Mouse (Mus musculus): Measurements from ENCODE around the gene Col5a3.

DNA sequence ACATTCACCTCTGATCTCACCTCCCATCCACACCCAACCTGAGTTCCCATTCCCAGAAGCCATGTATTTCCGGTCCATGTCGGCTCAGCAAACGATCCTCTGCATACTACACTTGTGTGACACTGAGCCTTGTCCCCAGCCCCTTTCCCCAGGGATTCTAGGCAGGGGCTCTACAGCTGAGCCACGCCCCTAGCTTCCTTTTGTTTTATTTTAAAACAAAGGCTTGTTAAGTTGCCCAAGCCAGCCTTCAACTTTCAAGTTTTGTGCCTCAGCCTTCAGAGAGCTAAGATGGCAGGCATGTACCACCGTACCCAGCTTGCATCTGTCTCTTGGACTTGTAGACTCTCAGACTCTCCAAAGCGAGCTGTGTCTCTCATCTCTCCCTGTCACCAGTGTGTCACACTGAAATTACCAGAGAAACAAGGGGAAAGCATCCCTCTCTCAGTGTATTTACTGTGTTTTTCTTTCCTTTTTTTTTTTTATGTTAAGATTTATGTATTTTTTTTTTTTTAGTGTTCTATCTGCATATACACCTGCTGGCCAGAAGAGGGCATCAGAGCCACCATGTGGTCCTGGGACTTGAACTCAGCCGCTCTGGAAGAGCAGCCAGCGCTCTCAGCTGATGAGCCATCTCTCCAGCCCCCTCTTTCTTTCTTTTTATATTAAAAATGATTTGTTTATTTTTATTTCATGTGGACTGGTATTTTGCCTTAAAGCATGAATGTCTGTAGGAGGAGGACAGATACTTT, 76.4 kb downstream of the Col5a3 start:
- peak; percentile 68 for TF ChIP-seq CTCF (IDR thresholded peaks at IDR 0.05; ENCODE audit: low read depth)
- TF ChIP-seq EP300 (optimal IDR thresholded peaks at IDR 0.05): no peak

Data from stomach, postnatal 0 days (tissue).